Comparison of ENCODE assay signal across 22 mouse cellular contexts in genomic region chr6:134540161-134540560, GRCm38 (mm10). TPM values are rescaled to one million over a fixed set of nuclear protein-coding genes. Genes with fewer than 3 reads are reported as not detected.
DNase-seq lines count a peak whose midpoint lies in the region; ATAC-seq and TF ChIP-seq lines count a peak whose summit lies in the region.
"Had no signal": no experiment of that assay in that cellular context is flagged by ENCODE, and none has a peak within 500 bp of the region (broad histone marks: within the 10 kb centered on the region; RNA-seq: fewer than 3 reads in every experiment).

No protein-coding gene starts in this region.

- H3K9me3 ChIP-seq in megakaryocyte, embryonic 14.5 days: no peaks in the 10 kb centered on the region
- H3K9me3 ChIP-seq in MEL (replicated peaks; ENCODE audit: insufficient read depth, low read length): no peaks in the 10 kb centered on the region
- H3K9me3 ChIP-seq: embryonic facial prominence, embryonic 15.5 days; forebrain, embryonic 15.5 days; heart, embryonic 15.5 days; hindbrain, embryonic 13.5 days had no signal

- H3K9ac ChIP-seq in MEL (ENCODE audit: control insufficient read depth, low read depth, low read length, poor library complexity, severe bottlenecking): peak overlapping the region; percentile 30
- H3K9ac ChIP-seq: embryonic facial prominence, embryonic 15.5 days; forebrain, embryonic 15.5 days; heart, embryonic 15.5 days; hindbrain, embryonic 13.5 days had no signal

- no peak for TF ChIP-seq RAD21 in MEL (IDR thresholded peaks at IDR 0.05; ENCODE audit: low read depth, low read length)

- no peak for TF ChIP-seq EP300 in MEL (IDR thresholded peaks at IDR 0.05; ENCODE audit: low read depth in 1 of 2, low read length in 2 of 2)

- peaks cover 39% of the 10 kb centered on the region for H3K4me1 ChIP-seq in megakaryocyte, embryonic 14.5 days
- H3K4me1 ChIP-seq in MEL (ENCODE audit: control insufficient read depth in 1 of 2, insufficient read depth in 2 of 2, low read length in 2 of 2): peaks cover 26 to 51% of the 10 kb centered on the region in 2 experiments

- peak overlapping the region; percentile 59 for H3K4me3 ChIP-seq in megakaryocyte, embryonic 14.5 days (replicated peaks)
- peak overlapping the region; percentile 8 to 56 for H3K4me3 ChIP-seq in MEL (ENCODE audit: control insufficient read depth in 1 of 2, insufficient read depth in 1 of 2, low read depth in 2 of 2, low read length in 2 of 2)
- H3K4me3 ChIP-seq: embryonic facial prominence, embryonic 15.5 days; erythroblast, embryonic 14.5 days; forebrain, embryonic 15.5 days; heart, adult 2 months; heart, embryonic 15.5 days; hindbrain, embryonic 13.5 days had no signal

- peaks cover 21% of the 10 kb centered on the region for H3K36me3 ChIP-seq in megakaryocyte, embryonic 14.5 days (replicated peaks; ENCODE audit: low read length)
- H3K36me3 ChIP-seq in MEL (ENCODE audit: control insufficient read depth in 1 of 2, insufficient read depth in 2 of 2, low read length in 2 of 2): peaks cover 4 to 45% of the 10 kb centered on the region in 2 experiments
- H3K36me3 ChIP-seq: forebrain, embryonic 15.5 days; heart, embryonic 15.5 days; hindbrain, embryonic 13.5 days had no signal

- H3K79me2 ChIP-seq in MEL (ENCODE audit: control insufficient read depth, insufficient read depth, low read length, poor library complexity): peaks cover 39% of the 10 kb centered on the region

- peak; percentile 60 for DNase-seq in MEL (ENCODE audit: low read depth, low spot score)
- peak; percentile 39 for DNase-seq in retina, embryonic 14.5 days (ENCODE audit: low spot score)
- no peak for DNase-seq in embryo, embryonic 10.5 days (ENCODE audit: low spot score)
- no peak for DNase-seq in kidney, postnatal 4 days
- DNase-seq: adrenal gland, adult 8-10 months; adrenal gland, postnatal 36 days; B cell, adult 2 months; cerebellum, adult 18-20 months; cerebellum, adult 9-11 months; cerebellum, postnatal 36 days; gastrocnemius, postnatal 14 days; heart, adult 2 months; heart, postnatal 14 days had no signal

- H3K27ac ChIP-seq in MEL (ENCODE audit: control insufficient read depth, low read depth, low read length): peak overlapping the region; percentile 74
- H3K27ac ChIP-seq: embryonic facial prominence, embryonic 15.5 days; forebrain, embryonic 15.5 days; heart, adult 2 months; heart, embryonic 15.5 days; hindbrain, embryonic 13.5 days; hindbrain, postnatal 0 days had no signal

- no peak for ATAC-seq in megakaryocyte, adult 5-6 weeks (ENCODE audit: poor library complexity, severe bottlenecking)
- ATAC-seq: CD4-positive, CD25-positive, alpha-beta regulatory T cell, adult 4 months; forebrain, embryonic 15.5 days; hindbrain, postnatal 0 days had no signal

- no peak for TF ChIP-seq POLR2A in MEL (IDR thresholded peaks at IDR 0.05; ENCODE audit: control insufficient read depth in 1 of 2, insufficient read depth in 1 of 2, low read depth in 1 of 2, low read length in 2 of 2, poor library complexity in 1 of 2)

- no peak for TF ChIP-seq CTCF in MEL (IDR thresholded peaks at IDR 0.05 in 2 of 3, conservative IDR thresholded peaks at IDR 0.05 in 1 of 3; ENCODE audit: control insufficient read depth in 1 of 3, insufficient read depth in 1 of 3, low read depth in 2 of 3, low read length in 3 of 3, poor library complexity in 1 of 3, severe bottlenecking in 1 of 3)

- no peaks in the 10 kb centered on the region for H3K27me3 ChIP-seq in megakaryocyte, embryonic 14.5 days (replicated peaks)
- H3K27me3 ChIP-seq in MEL (ENCODE audit: control insufficient read depth in 1 of 2, insufficient read depth in 2 of 2, low read length in 2 of 2): no peaks in the 10 kb centered on the region
- H3K27me3 ChIP-seq: embryonic facial prominence, embryonic 15.5 days; forebrain, embryonic 15.5 days; heart, embryonic 15.5 days; hindbrain, embryonic 13.5 days had no signal

TF ChIP-seq in MEL, 35 proteins besides CTCF, POLR2A, EP300 and RAD21:
- TF ChIP-seq HCFC1 (IDR thresholded peaks at IDR 0.05; ENCODE audit: low read depth, low read length): no peak
- 0 out of 2 replicates have a peak, but pooled peaks have one; percentile 52 for TF ChIP-seq TBP (IDR thresholded peaks at IDR 0.05; ENCODE audit: low read depth, low read length)
- TF ChIP-seq MAFK (IDR thresholded peaks at IDR 0.05; ENCODE audit: borderline replicate concordance, low read depth, low read length): no peak
- no peak for TF ChIP-seq MAZ (IDR thresholded peaks at IDR 0.05; ENCODE audit: low read depth, low read length)

RNA-seq across cellular contexts. Expression of gene Lrp6, which starts 26.6 kb away (rescaled TPM):
- polyA plus RNA-seq in megakaryocyte, embryonic 14.5 days (2012; ENCODE audit: insufficient read depth, low replicate concordance): 4.0 and 5.0 TPM in 2 replicates
- total RNA-seq in megakaryocyte, adult 5-6 weeks (2015): 15.0 and 15.5 TPM in 2 replicates
- total RNA-seq in megakaryocyte, adult 5-6 weeks (2017): 18.3 and 25.7 TPM in 2 replicates
- 13.1 and 13.4 TPM in 2 replicates for total RNA-seq in MEL (2012; rRNA removed)
- polyA plus RNA-seq in MEL (2012; ENCODE audit: insufficient read depth in 1 of 2, insufficient read length in 2 of 2, low read depth in 1 of 2, low replicate concordance in 2 of 2, missing spikeins in 1 of 2): 10 to 100 TPM; 17.2 to 25.7 TPM

Comparison
In these comparisons a context has a peak if more than half of its experiments do, and no peak if none do; other contexts are left out.
1. DNase-seq: peak in MEL (single experiment) and retina, embryonic 14.5 days (single experiment); none in embryo, embryonic 10.5 days (single experiment) and kidney, postnatal 4 days (0 of 2).